Mouse (Mus musculus): ENCODE data around the gene Aipl1. TPM values are rescaled to one million over a fixed set of nuclear protein-coding genes. Genes with fewer than 3 reads are reported as not detected.

Aipl1 gene
- total RNA-seq, 2 experiments from 2014 or later, result not detected

Other genes with a start within 250 kb of the Aipl1 start
- not detected for gene Pimreg, start 4.5 kb upstream of the Aipl1 start, total RNA-seq (2021)
- gene Pitpnm3, start 98.3 kb upstream of the Aipl1 start, total RNA-seq (2021), result 1 to 10 TPM; 2.0 to 2.3 TPM
- gene Gm43951, start 169.3 kb upstream of the Aipl1 start, total RNA-seq (2021), result under 1 TPM; 0.09 to 0.17 TPM
- gene 4933427D14Rik, start 169.9 kb upstream of the Aipl1 start, total RNA-seq (2021), result 1 to 10 TPM in 1 of 2 experiments, under 1 TPM in 1; 0.83 to 1.0 TPM
- gene Txndc17, start 170.0 kb upstream of the Aipl1 start, total RNA-seq (2021), result 10 to 100 TPM; 31.7 to 34.4 TPM
- 1 to 10 TPM; 6.9 to 7.1 TPM for gene Med31, start 178.1 kb upstream of the Aipl1 start, total RNA-seq (2021)
- gene Slc13a5, start 229.7 kb upstream of the Aipl1 start, total RNA-seq (2021), result not detected

All from gastrocnemius, adult 18-20 months (tissue).